Mouse (Mus musculus) liver, embryonic 14.5 days (tissue): ENCODE data around the gene Pigr. TPM values are rescaled to one million over a fixed set of nuclear protein-coding genes. Genes with fewer than 3 reads are reported as not detected.

Experiments used
- ATAC-seq: fragments of 200-750 bp; cut with Nextera tagmentation; 2 replicates; pipeline ENCODE4 v1.8.0; 2017; ENCODE audit warnings: moderate number of reproducible peaks, mild to moderate bottlenecking, moderate library complexity; ENCODE audit not compliant: insufficient read depth
- DNase-seq, 3 experiments: peaks; one replicate each; pipeline ENCODE4 v3.0.0-alpha.2; 2012 to 2013; ENCODE audit warnings: low read depth in 3 of 3, low spot score in 3 of 3
- H3K27ac ChIP-seq: fragments of 300-500 bp; sonication (generic); 2 replicates; pipeline ENCODE4 v1.5.1; 2014; ENCODE audit warnings: moderate library complexity, mild to moderate bottlenecking, control low read depth, inconsistent platforms
- H3K27me3 ChIP-seq: fragments of 300-500 bp; sonication (generic); 2 replicates; pipeline ENCODE4 v1.6.1; 2014; ENCODE audit warnings: mild to moderate bottlenecking, low read length, moderate library complexity; ENCODE audit not compliant: control insufficient read depth, insufficient read depth
- H3K36me3 ChIP-seq: fragments of 300-500 bp; sonication (generic); replicated peaks from 2 replicates; pipeline ENCODE4 v1.6.1; 2014; ENCODE audit warnings: low read depth; ENCODE audit not compliant: control insufficient read depth, insufficient read depth
- H3K4me1 ChIP-seq, 2 experiments: fragments of 200-500 bp in 1 of 2; fragments of 300-500 bp in 1 of 2; sonication (generic) in 1 of 2; replicated peaks; 2 replicates each; pipeline ENCODE4 v1.6.1; 2012 to 2014; ENCODE audit warnings: antibody characterized with exemption in 1 of 2, inconsistent platforms in 1 of 2, low read length in 1 of 2; ENCODE audit not compliant: control insufficient read depth in 2 of 2, insufficient read depth in 2 of 2
- H3K4me2 ChIP-seq: fragments of 300-500 bp; sonication (generic); 2 replicates; pipeline ENCODE4 v1.6.1; 2014; ENCODE audit warnings: low read depth, mild to moderate bottlenecking, control low read depth, moderate library complexity
- H3K4me3 ChIP-seq, 2 experiments: fragments of 200-500 bp in 1 of 2; fragments of 300-500 bp in 1 of 2; sonication (generic) in 1 of 2; 2 replicates each; pipeline ENCODE4 v1.5.1; 2012 to 2014; ENCODE audit warnings: low read depth in 2 of 2, low read length in 2 of 2, mild to moderate bottlenecking in 2 of 2, control low read depth in 1 of 2, inconsistent platforms in 1 of 2, moderate library complexity in 1 of 2; ENCODE audit not compliant: insufficient read depth in 1 of 2
- H3K9ac ChIP-seq: fragments of 300-500 bp; sonication (generic); replicated peaks from 2 replicates; pipeline ENCODE4 v1.6.1; 2014; ENCODE audit warnings: mild to moderate bottlenecking, control low read depth, moderate library complexity
- H3K9me3 ChIP-seq: fragments of 300-500 bp; sonication (generic); 2 replicates; pipeline ENCODE4 v1.6.1; 2016; ENCODE audit warnings: low read length, mixed read lengths; ENCODE audit not compliant: control insufficient read depth
- CTCF ChIP-seq: IDR thresholded peaks from 2 replicates; pipeline ENCODE4 v1.5.1; 2016; ENCODE audit warnings: antibody characterized with exemption, low read depth, control low read depth
- EP300 ChIP-seq: IDR thresholded peaks from 2 replicates; pipeline ENCODE4 v1.6.1; 2016; ENCODE audit warnings: antibody characterized with exemption, low read depth
- WGBS: fragments of 180-500 bp; shearing (Covaris S2); extraction: QIAGEN DNeasy Blood & Tissue Kit; methylation state at CpG from one replicate; pipeline ENCODE4 v1.1.7; 2014; ENCODE audit not compliant: insufficient replicate concordance; 5-methylcytosine and 5-hydroxymethylcytosine counted together
- polyA plus RNA-seq, 2 experiments: library from polyadenylated mRNA; depleted of rRNA in 1 of 2; stranded (reverse) in 1 of 2; unstranded in 1 of 2; fragments of >200 nt; fragmentation: Nextera tagmentation in 1 of 2; extraction: Ambion mirVana in 1 of 2; gene quantifications; 2 replicates each; pipeline versions ENCODE4 v1.2.1 to v1.2.3; 2012 to 2014

Gene Pigr
- polyA plus RNA-seq, 2 experiments: 0.19 to 0.21 TPM

DNA sequence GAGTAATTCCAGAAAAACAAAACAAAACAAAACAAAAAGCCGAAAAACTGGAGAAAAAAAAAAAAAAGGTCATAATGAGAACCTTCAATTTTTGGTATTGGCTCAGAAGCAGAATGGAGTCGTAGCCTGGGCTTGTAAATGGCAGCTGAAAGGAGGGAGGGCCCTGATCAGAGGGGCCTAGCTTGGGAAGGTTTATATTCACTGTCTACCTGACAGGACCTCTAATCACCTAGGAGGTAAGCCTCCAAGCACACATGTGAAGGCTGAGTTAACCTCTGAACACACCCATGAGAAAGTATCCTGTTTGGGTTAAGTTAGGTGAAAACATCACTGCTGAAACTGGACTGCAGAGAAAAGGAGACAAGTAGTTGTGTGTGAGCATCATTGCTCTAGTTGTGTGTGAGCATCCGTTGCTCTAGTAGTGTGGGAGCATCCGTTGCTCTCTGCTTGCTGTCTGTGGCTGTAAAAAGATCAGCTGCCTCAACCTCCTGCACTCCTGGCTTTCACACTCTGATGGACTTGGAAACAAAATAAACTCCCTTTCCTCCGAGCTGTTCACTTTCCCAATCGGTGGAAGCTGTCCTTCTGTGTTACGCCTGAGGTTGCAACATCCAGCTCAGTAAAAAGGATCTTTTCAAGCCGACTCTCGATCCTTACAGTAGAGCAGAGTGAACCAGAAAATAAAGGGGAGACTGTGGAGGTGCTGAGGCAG lies 67.0 kb downstream of the Pigr start:
- Histone ChIP-seq H3K4me3 (no peak overlapping the region), H3K4me2 (no peak overlapping the region), H3K36me3 (no peaks in the 10 kb centered on the region), H3K27me3 (no peaks in the 10 kb centered on the region), H3K27ac (no peak overlapping the region), H3K9me3 (no peaks in the 10 kb centered on the region), H3K4me1 (no peaks in the 10 kb centered on the region), H3K9ac (no peak overlapping the region)
- DNase-seq: no peak
- WGBS: 59% methylated on average over 9 of the region's 9 CpGs
- ATAC-seq: no peak
- TF ChIP-seq EP300: no peak
- no peak for TF ChIP-seq CTCF

DNA sequence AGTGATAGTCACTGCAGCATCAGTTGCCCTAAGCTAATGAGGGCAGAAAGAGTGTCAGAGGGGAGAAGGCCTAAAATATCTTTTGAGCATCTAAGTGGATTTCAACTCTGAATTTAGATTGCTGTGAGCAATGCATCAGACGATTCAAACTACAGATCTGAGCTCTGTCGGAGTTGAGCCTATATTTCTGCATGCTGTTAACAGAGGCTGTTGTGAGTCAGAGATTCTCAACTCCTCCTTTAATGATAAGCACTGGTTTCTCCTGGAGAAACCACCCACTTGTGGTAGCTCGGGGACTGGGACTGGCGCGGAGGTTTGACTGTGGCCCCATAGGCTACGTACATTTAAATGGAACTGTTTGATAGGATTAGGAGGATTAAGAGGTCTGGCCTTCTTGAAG lies 68.0 kb downstream of the Pigr start:
- H3K27ac ChIP-seq: no peak overlapping the region
- H3K9me3 ChIP-seq: no peaks in the 10 kb centered on the region
- H3K4me3 ChIP-seq: no peak overlapping the region
- no peak for TF ChIP-seq CTCF
- no peak for TF ChIP-seq EP300
- 60% methylated on average over 6 of the region's 6 CpGs for WGBS
- no peaks in the 10 kb centered on the region for H3K36me3 ChIP-seq
- no peak overlapping the region for H3K4me2 ChIP-seq
- no peaks in the 10 kb centered on the region for H3K27me3 ChIP-seq
- ATAC-seq (no peak), DNase-seq (no peak)
- H3K4me1 ChIP-seq: no peaks in the 10 kb centered on the region
- H3K9ac ChIP-seq: no peak overlapping the region

Other genes with a start within 250 kb of the Pigr start
- gene Zp3r, start 197.1 kb upstream of the Pigr start, polyA plus RNA-seq (2012; rRNA removed): not detected in 2 replicates
- gene Zp3r, start 197.1 kb upstream of the Pigr start, polyA plus RNA-seq (2014; fragmentation: Nextera tagmentation; extraction: Ambion mirVana): not detected in 2 replicates
- 0.64 and 0.98 TPM in 2 replicates for gene C4bp, start 165.1 kb upstream of the Pigr start, polyA plus RNA-seq (2012; rRNA removed)
- gene C4bp, start 165.1 kb upstream of the Pigr start, polyA plus RNA-seq (2014; fragmentation: Nextera tagmentation; extraction: Ambion mirVana): 2.2 and 2.7 TPM in 2 replicates
- gene Gm29427, start 110.9 kb upstream of the Pigr start, polyA plus RNA-seq (2012; rRNA removed): not detected in 2 replicates
- gene Gm29427, start 110.9 kb upstream of the Pigr start, polyA plus RNA-seq (2014; fragmentation: Nextera tagmentation; extraction: Ambion mirVana): not detected in 2 replicates
- gene Yod1, start 109.4 kb upstream of the Pigr start, polyA plus RNA-seq (2012; rRNA removed): 4.3 and 5.8 TPM in 2 replicates
- 19.0 and 22.8 TPM in 2 replicates for gene Yod1, start 109.4 kb upstream of the Pigr start, polyA plus RNA-seq (2014; fragmentation: Nextera tagmentation; extraction: Ambion mirVana)
- 6.4 and 7.2 TPM in 2 replicates for gene Pfkfb2, start 97.4 kb upstream of the Pigr start, polyA plus RNA-seq (2012; rRNA removed)
- 1.7 and 3.6 TPM in 2 replicates for gene Pfkfb2, start 97.4 kb upstream of the Pigr start, polyA plus RNA-seq (2014; fragmentation: Nextera tagmentation; extraction: Ambion mirVana)
- 3.6 and 3.7 TPM in 2 replicates for gene AA986860, start 94.7 kb upstream of the Pigr start, polyA plus RNA-seq (2012; rRNA removed)
- gene AA986860, start 94.7 kb upstream of the Pigr start, polyA plus RNA-seq (2014; fragmentation: Nextera tagmentation; extraction: Ambion mirVana): 5.3 and 8.7 TPM in 2 replicates
- gene Fcamr, start 25.8 kb upstream of the Pigr start, polyA plus RNA-seq (2012; rRNA removed): not detected in 2 replicates
- gene Fcamr, start 25.8 kb upstream of the Pigr start, polyA plus RNA-seq (2014; fragmentation: Nextera tagmentation; extraction: Ambion mirVana): not detected in 2 replicates
- gene Fcmr, start 39.0 kb downstream of the Pigr start, polyA plus RNA-seq (2012; rRNA removed): 0.16 TPM in 1 of 2 replicates, not detected in the other
- gene Fcmr, start 39.0 kb downstream of the Pigr start, polyA plus RNA-seq (2014; fragmentation: Nextera tagmentation; extraction: Ambion mirVana): not detected in 2 replicates
- gene Il24, start 60.8 kb downstream of the Pigr start, polyA plus RNA-seq (2012; rRNA removed): not detected in 2 replicates
- gene Il24, start 60.8 kb downstream of the Pigr start, polyA plus RNA-seq (2014; fragmentation: Nextera tagmentation; extraction: Ambion mirVana): not detected in 2 replicates
- gene Il20, start 84.8 kb downstream of the Pigr start, polyA plus RNA-seq (2012; rRNA removed): not detected in 2 replicates
- not detected in 2 replicates for gene Il20, start 84.8 kb downstream of the Pigr start, polyA plus RNA-seq (2014; fragmentation: Nextera tagmentation; extraction: Ambion mirVana)
- not detected in 2 replicates for gene Il19, start 113.4 kb downstream of the Pigr start, polyA plus RNA-seq (2012; rRNA removed)
- gene Il19, start 113.4 kb downstream of the Pigr start, polyA plus RNA-seq (2014; fragmentation: Nextera tagmentation; extraction: Ambion mirVana): not detected in 2 replicates
- gene Il10, start 193.2 kb downstream of the Pigr start, polyA plus RNA-seq (2012; rRNA removed): 0.03 TPM in 2 replicates
- not detected in 2 replicates for gene Il10, start 193.2 kb downstream of the Pigr start, polyA plus RNA-seq (2014; fragmentation: Nextera tagmentation; extraction: Ambion mirVana)